Mouse (Mus musculus) megakaryocyte-erythroid progenitor cell, adult 5-6 weeks (primary cell): ENCODE data around the gene Gmds. TPM values are rescaled to one million over a fixed set of nuclear protein-coding genes. Genes with fewer than 3 reads are reported as not detected.

Source experiments
- ATAC-seq: replicated peaks from 2 replicates; pipeline ENCODE4 v1.8.0; 2016; ENCODE audit warnings: mild to moderate bottlenecking, inconsistent platforms; ENCODE audit not compliant: severe bottlenecking, poor library complexity, low FRiP score, low TSS enrichment
- total RNA-seq, 2 experiments: library from RNA; stranded (forward) in 1 of 2; stranded (reverse) in 1 of 2; fragments of 200-1000, 215-1000 nt in 1 of 2; fragments of >200 nt in 1 of 2; fragmentation: Nextera tagmentation in 1 of 2; gene quantifications; 2 replicates each; pipeline ENCODE4 v1.2.3; 2014 to 2017

Gene Gmds
- total RNA-seq, 2 experiments from 2014 or later: 11.4 to 17.4 TPM

DNA sequence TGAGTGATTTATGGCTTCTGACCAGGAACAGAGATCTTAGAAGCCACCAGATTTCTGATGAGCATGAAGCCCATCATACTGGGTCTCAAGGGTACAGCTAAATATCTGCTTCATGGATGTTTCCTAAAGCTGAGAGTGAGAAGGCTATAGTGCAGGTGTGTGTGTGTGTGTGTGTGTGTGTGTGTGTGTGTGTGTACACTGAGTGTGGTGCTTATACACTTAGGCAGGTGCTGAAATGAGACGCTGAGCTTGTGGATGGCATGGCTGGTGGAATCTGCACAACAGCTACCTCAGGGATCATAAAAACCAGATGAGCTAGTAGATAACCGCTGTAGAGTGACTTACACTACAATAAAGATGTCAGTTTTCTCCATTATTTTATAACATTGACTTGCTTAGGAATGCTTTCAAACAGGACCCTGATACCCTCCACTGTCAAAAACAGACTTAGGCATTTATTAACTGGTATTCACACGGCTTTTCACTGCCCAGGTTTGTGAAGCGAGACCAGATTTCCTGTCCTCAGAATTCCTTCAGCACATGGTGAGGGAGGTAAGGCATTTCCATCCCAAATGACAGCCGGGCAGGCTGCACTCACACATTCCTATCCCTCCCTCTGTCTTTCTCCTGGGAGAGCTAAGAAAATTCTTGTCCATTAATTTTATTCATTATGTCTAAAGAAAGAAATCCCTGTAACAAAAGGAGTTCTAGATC, 489.1 kb downstream of the Gmds start:
- no peak for ATAC-seq

DNA sequence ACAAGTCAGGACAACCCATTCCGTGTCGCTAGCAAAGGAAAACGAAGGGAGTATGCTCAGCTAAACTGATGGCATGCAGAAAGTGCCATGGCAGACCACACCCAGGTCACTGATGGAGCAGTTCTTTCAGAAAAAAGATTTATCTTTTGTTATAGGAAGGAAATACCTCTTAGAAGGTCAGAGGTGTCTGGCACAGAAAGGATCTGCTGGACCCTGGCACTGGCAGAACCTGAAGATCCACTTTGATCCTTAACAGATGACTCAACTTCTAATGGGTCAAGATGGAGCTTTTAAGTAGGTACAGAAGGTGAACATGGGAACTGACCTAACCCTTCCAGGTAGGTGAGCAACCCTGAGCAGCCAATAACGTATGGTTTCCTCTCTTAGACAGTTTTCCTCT, 502.7 kb downstream of the Gmds start:
- no peak for ATAC-seq

DNA sequence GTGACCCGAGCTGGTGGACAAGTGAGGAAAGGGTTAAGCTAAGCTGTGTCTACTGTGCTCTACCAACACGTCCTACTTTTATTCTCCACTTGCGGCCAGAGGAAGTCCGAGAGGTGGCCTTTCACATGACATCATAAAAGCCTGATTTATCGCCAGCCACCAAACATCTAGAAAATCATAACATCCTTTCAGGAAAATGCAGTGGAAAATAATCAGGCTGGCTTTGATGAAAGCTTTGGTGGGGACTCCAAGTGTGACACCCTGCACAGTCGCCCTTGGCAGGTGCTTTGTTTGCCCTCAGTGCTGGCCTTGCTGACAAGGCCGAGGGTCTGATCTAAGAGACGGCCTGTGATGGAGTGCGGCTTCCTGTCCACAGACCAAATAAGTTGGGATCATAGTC, 508.2 kb downstream of the Gmds start:
- no peak for ATAC-seq

DNA sequence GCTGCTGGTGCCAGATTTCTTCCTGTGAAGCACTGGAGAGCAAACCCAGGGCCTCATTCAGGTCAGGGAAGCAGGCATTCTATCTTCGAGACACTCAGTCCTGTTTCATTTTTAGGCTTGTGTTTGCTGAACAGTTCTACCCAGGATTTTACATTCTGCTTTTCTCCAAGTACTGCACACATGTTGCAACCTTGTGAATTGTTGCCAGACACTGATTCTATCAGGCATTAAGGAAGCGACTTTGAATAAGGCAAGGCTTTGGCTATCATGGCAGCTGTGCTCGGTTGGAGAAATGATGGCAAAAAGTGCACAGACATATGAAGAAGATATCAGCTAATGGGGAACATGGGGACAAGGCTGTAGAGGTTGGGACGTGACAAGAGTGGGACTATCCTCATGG, 510.1 kb downstream of the Gmds start:
- no peak for ATAC-seq

DNA sequence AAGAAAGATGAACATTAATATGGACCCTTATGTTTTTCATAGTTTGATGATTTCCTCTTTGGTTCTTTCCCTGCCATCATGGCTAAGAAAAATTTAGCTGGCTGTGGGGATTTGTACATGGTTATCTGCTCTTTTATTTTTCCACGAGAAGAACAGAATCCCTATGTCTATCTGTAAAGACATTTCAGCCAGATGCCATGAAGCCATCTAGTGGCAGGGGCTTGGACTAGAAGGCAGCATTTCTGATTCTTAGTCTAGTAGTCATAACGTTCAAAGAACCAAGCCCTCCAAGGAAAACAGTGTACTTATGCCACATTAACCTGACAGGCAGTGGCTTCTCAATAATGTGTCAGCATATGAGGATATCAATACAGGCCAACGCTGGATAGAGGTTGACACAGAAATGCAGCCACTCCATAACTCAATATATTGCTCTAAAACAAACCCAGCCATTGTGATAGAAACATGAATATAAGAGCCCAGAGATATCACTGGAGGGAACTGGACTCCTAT, 510.7 kb downstream of the Gmds start:
- ATAC-seq: no peak

DNA sequence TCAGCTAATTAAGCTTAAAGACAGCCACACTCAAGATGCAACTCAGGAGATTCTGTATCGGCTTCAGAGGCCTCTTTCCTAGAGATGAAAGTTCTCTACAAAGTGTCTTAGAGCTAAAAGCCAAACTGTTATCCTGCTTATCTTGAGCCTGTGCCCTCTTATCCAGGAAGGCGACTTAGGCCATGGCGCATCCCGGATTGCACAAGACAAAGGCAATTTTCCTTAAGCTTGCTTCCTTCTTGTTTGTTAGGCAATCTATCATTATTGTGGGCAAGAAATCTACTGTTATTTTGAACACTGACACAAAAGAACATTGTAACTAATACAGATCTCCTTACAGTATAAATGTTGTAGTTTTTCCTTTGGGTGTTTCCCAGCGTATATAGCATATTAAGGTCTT, 511.4 kb downstream of the Gmds start:
- no peak for ATAC-seq

DNA sequence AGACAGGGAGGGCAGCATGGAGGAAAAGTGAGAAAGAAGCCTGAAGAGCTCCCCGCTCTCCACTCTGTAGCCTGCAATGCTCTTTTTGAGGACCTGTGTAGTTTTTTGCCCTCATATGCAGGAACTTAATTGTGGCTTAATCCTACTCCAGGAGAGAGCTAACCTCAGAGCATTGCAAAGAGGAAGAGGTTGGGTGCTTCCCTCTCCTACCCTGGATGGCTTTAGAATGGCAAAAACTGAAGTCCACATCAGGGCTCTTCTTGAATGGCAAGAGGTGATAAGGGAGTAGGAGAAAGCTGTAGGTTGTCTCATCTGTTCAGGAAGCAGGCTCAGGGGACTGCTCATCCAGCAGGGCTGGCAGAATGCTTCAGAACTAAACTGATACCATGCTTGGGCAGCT, 513.4 kb downstream of the Gmds start:
- ATAC-seq: no peak

DNA sequence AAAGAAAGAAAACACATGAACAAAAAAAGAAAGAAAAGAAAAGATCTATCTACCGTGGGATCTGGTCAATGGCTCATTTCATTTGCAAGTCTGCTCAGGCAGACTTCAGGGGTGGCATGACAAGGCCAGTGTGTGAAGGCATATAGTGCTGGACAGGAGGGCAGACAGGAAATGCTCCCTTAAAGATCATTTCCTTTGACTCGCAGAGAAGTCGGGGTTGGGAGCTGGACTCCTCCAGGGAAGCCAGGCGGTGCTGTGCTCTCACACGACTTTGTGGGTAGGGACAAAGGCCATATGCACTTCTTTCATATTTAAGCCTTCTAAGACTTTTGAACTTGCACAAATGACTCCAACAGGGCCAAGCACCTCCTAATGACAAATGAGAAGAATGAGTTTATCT, 515.2 kb downstream of the Gmds start:
- no peak for ATAC-seq

DNA sequence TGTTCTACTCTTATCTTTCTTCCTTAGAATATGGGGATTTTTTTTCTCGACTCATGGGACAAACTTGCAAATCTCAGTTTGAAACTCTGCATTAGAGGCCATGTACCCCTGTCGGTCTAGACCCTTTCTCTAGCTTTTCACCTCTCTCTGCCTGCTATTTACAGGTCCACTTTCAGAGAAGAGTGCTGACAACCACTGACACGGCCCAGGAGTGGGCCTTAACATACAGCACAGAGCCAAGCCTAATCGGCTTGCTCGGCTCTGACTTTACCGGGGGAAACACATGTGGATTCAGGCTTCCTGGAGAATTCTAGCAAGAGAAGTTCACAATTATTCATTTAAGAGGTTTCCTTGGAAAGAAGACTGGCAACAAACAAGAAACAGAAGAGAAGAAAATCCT, 517.5 kb downstream of the Gmds start:
- 0 out of 2 replicates have a peak, but pooled peaks have one; percentile 8 for ATAC-seq

DNA sequence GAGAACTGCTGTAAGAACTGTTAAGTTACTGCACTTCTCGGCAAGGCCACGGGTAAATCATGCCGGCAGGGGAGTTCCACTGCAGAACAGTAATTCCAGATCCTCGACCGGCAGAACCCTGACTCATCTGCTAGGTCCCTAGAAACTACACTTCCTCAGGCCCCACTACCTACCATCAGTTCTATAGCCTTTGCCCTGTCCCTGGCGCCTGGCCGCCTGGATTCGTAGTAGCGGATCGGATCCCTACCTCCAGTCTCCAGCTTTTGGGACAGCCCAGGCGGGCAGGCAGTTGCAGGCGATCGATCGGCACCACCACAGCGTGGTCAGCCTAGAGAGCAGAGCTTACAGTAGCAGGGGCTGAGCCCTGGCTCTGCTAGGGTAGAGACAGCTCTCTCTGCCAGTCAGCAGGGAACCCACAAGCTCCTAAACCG, 517.9 kb downstream of the Gmds start:
- peak; percentile 78 for ATAC-seq

DNA sequence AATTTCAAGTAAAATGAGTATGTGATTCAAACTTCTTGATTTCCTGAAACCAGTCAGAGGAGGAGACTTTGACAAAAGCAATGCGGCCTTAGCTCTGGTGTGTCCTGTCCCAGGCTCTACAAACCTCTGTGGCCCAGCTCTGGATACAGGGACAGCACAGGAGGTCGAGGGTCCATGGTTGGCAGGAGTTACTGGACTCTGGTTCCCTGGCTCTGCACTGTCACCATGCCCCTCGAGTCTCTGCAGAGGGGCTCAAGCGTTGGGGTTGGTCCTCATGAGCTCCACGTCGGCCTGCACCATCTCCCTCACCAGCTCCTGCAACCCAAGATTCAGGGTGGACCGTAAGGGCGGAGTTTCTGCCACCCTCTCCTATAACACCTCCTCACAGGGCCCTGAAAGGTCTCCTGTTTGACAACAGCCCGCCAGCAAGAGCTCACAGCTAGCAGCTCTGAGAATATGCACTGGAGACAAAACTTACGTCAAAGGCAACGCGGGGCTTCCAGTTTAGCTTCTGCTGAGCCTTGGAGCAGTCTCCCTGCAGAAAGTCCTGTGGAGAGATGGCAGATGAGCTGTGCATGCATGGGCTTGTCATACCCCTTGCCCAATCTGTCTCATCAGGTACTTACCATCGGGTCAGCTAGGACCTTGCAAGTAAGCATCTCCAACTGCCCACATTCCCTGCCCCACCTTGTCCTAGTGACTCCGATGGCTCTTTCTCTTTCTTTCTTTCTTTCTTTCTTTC, 518.7 kb downstream of the Gmds start:
- no peak for ATAC-seq

DNA sequence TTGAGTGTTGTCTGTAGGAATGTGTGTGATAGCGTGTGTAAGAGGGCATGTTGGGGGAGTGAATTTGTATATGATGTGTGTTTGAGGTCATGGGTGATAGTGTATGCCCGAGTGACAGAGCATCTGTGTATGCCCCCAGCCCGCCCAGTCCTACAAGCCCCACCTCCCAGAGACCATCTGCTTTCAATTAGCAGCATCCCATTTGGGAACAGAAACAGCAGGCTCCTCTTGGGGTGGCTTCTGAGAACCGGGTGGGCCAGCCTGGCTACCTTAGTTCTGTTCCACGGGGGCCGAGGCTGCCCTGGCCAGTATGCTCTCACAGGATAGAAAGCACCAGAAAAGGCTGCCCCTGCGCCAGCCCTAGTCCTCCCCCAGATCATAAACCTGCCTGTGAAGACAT, 520.2 kb downstream of the Gmds start:
- ATAC-seq: no peak

DNA sequence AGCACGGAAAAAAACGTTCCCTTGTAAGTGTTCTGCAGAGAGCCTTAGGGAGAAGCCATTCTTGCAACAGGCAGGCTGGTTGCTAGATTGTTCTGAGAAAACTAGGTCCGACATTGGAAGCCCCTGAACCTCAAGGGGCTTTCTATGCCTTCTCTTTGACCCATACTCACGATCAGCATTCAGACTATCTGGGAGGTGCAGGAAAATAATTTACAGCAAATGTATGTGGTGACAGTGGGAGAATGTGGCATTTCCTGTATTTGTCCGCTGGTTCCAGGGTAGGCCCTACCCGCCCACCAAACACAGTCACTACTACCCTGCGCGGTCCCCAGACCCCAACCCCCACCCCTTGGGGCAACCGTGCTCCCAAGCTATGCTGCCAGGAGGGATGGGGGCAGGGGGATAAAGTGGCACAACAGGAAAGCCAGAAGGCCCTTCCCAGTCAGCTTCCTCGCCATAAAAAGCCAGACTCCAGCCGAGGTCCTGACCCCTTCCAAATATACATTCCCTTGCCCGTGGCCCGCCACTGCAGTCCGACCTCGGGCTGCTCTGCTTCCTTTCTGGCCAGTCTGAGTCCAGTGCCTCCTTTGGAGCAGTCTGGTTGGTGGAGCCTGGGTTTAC, 523.0 kb downstream of the Gmds start:
- ATAC-seq: no peak

DNA sequence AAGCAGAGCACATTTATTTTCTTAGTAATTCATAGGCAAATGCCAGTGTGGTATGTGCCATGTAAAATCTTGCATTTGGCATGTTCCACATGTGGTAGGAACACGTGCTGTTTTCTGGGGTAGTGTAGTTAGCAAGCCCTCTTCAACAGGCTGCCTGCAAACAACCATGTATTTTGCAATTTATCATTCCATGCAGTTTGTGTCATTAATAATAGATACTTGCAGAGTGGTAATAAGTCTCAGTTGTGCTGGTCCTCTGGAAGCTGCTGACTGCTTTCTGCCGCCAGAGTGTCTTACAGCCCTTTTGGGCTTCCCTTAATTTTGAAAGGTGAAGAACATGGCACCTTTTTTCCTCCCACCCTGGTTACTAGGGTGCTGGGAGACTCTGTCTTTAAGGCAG, 525.8 kb downstream of the Gmds start:
- no peak for ATAC-seq

DNA sequence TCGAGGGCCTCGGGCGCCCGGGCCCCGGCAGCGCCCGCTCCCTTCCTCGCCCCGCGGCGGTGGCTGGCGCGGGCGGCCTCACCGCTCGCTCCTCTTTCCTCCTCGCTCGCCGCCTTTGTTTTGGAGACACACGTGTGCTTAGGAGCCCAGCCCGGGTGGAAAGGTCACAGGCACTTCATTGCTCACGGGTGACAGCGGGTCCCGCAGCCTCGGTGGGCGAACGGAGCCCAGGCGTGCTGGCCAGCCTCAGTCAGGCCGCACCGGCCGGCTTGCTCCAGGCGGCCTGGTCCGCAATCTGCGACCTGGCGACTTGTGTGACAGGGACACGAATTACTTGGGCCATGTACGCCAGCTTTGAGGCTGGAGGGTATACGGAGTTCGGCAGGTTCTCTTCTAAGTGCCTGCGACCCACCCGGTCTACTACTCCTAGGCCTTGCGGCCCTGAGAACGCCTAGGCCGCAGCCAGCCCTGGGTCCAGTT, 527.0 kb downstream of the Gmds start:
- no peak for ATAC-seq

DNA sequence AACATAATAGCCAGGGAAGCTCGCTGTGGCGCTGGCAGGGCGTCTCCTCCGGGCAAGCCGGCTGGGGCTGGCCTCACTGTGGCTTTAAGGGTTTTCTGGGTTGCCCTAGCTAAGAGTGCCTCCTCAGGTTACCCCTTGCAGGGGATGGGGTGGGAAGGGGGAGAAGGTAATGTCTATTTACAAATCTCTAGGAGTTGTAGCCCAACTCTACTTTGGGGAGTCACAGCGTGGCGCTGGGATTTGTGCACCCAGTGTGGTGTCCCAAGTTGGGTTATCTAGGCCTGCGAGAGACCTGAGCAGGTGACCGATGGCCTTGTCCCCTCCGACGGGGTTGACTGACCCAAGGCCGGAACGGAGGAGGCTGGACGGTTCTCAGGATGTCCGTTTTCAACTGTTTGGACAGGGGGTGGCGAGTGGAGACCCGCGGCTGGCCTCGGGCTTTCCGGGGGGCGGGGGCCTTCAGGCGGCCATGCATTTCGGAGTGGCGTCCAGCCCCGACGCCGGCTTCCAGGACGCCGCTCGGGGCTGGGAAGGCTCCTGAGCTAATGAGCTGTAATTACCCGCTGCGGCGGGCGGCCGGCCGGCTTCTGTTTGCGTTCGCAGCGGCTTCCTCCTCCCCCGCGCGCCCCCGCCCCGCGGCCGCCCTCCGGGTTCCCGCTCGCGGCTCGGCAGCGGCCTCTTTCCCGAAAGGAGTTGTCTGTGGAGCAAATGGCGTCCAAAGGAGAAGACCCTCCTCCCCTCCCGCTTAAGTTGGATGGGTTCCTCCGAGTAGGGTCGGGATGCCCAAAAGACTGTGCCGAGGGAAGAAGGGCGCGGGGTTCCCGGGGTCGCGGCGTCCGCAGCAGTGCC, 527.6 kb downstream of the Gmds start:
- ATAC-seq: no peak

DNA sequence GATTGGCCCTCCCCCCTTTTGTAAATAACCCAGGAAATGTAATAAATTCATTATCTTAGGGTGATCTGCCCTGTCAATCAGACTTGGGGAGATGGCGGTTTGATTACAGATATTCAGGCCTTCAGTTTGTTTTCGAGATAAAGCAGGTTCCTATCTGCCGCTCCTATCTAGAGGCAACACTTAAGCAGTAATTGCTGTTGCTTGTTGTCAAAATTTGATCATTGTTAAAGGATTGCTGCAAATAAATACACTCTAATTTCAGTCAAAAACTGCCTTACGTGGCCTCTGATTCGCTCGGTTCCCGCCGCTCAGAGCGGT, 528.2 kb downstream of the Gmds start:
- no peak for ATAC-seq

DNA sequence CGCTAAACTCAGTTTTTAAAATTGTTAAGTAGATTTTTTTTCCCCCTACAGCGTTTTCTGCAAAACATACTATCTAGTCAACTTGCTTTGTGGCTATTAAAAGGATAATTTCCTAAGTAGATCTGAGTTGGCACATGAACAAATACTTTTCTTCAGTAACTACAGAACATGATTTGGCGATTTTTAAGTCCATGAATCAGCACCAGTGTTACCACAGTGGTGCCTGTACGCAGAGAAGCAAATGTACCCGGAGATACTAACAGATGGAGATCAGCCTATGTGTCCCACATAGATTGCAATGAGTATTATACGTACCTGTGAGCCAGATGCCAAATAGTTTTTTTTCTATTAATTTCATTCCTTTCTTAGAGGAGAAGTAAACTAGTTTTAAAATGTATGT, 528.8 kb downstream of the Gmds start:
- no peak for ATAC-seq

DNA sequence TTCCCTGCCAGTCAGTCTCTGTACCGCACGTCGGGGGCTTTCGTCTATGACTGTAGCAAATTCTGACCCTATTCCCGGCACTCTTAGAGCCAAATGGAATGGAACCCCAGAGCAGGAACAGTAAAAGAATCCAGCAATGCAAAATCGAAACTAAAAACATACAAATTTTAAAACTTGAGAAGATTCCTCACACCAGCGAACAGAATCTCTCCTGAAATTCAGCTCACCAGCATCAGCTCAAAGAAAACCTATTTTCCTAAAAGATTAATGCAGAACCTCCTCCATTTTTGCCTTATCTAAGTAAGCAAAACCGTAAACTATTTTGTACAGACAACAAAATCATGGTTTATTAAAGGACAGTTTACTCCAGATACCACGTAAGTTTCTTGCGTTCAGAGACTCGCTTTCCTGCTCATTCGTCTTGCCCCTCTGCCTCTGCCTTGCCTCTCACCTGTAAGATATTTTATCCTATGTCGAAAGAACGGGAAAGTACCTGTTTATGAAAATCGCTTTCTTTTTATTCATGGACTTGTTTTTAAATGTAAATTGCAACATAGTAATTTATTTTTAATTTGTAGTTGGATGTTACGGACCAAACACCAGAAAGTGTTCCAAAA, 529.6 kb downstream of the Gmds start:
- ATAC-seq: no peak
